22 mouse cellular contexts compared by ENCODE assay signal in the genomic region with DNA sequence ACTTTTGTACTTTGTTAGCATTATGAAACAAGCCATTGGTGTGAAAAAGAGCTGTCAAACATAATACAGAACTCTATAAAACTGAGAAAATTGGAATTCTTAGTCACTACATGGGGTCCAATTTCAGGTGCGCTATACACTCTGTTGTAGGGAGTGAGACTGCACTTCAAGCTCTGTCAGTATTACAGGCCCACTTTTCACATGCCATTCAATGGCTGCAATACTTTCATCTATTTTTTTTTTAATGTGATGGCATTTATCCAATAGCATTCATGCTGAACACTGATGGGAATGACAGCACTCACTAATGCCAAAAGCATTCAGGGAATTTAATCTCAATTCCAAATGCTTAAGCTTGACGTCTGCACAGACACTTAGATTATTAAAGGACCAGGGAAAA.
DNase-seq lines count a peak whose midpoint lies in the region; ATAC-seq and TF ChIP-seq lines count a peak whose summit lies in the region.
"Had no signal": no experiment of that assay in that cellular context is flagged by ENCODE, and none has a peak within 500 bp of the region (broad histone marks: within the 10 kb centered on the region; RNA-seq: fewer than 3 reads in every experiment).

No protein-coding gene starts in this region.

- DNase-seq in frontal cortex, postnatal 10 days (ENCODE audit: low spot score in 2 of 2): no peak
- DNase-seq in hindbrain, postnatal 0 days (ENCODE audit: low spot score): peak; percentile 27
- DNase-seq in brain, embryonic 14.5 days (ENCODE audit: low read depth): peak; percentile 65
- no peak for DNase-seq in adrenal gland, postnatal 4 days (ENCODE audit: low spot score in 2 of 2)
- no peak for DNase-seq in urinary bladder, postnatal 36 days (ENCODE audit: low spot score in 2 of 2)
- DNase-seq: adrenal gland, adult 2 months; cerebellum, adult 8-10 months; heart, postnatal 36 days; kidney, adult 9 months; kidney, postnatal 36 days; layer of hippocampus, adult 9-11 months; liver, postnatal 0 days; lung, postnatal 14 days; right cerebral cortex, postnatal 4 days; thymus, postnatal 4 days had no signal

- H3K4me2 ChIP-seq in hindbrain, postnatal 0 days (ENCODE audit: low read depth, low read length): no peak overlapping the region
- no peak overlapping the region for H3K4me2 ChIP-seq in hindbrain, embryonic 12.5 days (replicated peaks)
- H3K4me2 ChIP-seq in midbrain, embryonic 15.5 days: no peak overlapping the region
- H3K4me2 ChIP-seq: limb, embryonic 15.5 days; neural tube, embryonic 15.5 days had no signal

- TF ChIP-seq CTCF in hindbrain, postnatal 0 days (IDR thresholded peaks at IDR 0.05; ENCODE audit: low read depth): no peak
- TF ChIP-seq CTCF in brain, embryonic 14.5 days (IDR thresholded peaks at IDR 0.05; ENCODE audit: borderline replicate concordance, extremely low read depth, insufficient read depth, insufficient read length): no peak

- H3K36me3 ChIP-seq in hindbrain, postnatal 0 days (ENCODE audit: insufficient read depth, low read length): no peaks in the 10 kb centered on the region
- H3K36me3 ChIP-seq in hindbrain, embryonic 12.5 days: no peaks in the 10 kb centered on the region
- no peaks in the 10 kb centered on the region for H3K36me3 ChIP-seq in midbrain, embryonic 15.5 days (replicated peaks)
- H3K36me3 ChIP-seq: limb, embryonic 15.5 days; neural tube, embryonic 15.5 days had no signal

- H3K4me1 ChIP-seq in hindbrain, postnatal 0 days (ENCODE audit: insufficient read depth, low read length): no peaks in the 10 kb centered on the region
- no peaks in the 10 kb centered on the region for H3K4me1 ChIP-seq in hindbrain, embryonic 12.5 days
- H3K4me1 ChIP-seq in midbrain, embryonic 15.5 days: no peaks in the 10 kb centered on the region
- H3K4me1 ChIP-seq: limb, embryonic 15.5 days; megakaryocyte, embryonic 14.5 days; neural tube, embryonic 15.5 days had no signal

- TF ChIP-seq POLR2A in brain, embryonic 14.5 days (IDR thresholded peaks at IDR 0.05; ENCODE audit: borderline replicate concordance, extremely low read depth, insufficient read depth, insufficient read length, poor library complexity, severe bottlenecking): no peak

- no peak overlapping the region for H3K4me3 ChIP-seq in hindbrain, postnatal 0 days (ENCODE audit: low read length)
- H3K4me3 ChIP-seq in hindbrain, embryonic 12.5 days: no peak overlapping the region
- no peak overlapping the region for H3K4me3 ChIP-seq in midbrain, embryonic 15.5 days
- H3K4me3 ChIP-seq: limb, embryonic 15.5 days; megakaryocyte, embryonic 14.5 days; myocyte; neural tube, embryonic 15.5 days had no signal

- ATAC-seq in frontal cortex, adult (ENCODE audit: low TSS enrichment): peak; percentile 38; the same call in 1 of the 2 replicates
- ATAC-seq in hindbrain, postnatal 0 days: 0 out of 2 replicates have a peak, but pooled peaks have one; percentile 29
- no peak for ATAC-seq in hindbrain, embryonic 12.5 days (ENCODE audit: low FRiP score)
- ATAC-seq in midbrain, embryonic 15.5 days (replicated peaks): peak; percentile 79
- ATAC-seq: liver, postnatal 0 days had no signal

- 37% methylated on average over 2 of the region's 2 CpGs for WGBS in hindbrain, postnatal 0 days
- WGBS in hindbrain, embryonic 12.5 days: 69% methylated on average over 2 of the region's 2 CpGs
- WGBS in midbrain, embryonic 15.5 days: 36% methylated on average over 2 of the region's 2 CpGs

- no peak overlapping the region for H3K27ac ChIP-seq in hindbrain, postnatal 0 days
- no peak overlapping the region for H3K27ac ChIP-seq in hindbrain, embryonic 12.5 days
- H3K27ac ChIP-seq in midbrain, embryonic 15.5 days: no peak overlapping the region
- H3K27ac ChIP-seq: limb, embryonic 15.5 days; neural tube, embryonic 15.5 days had no signal

- H3K27me3 ChIP-seq in hindbrain, postnatal 0 days (ENCODE audit: insufficient read depth, low read length): no peaks in the 10 kb centered on the region
- no peaks in the 10 kb centered on the region for H3K27me3 ChIP-seq in hindbrain, embryonic 12.5 days
- no peaks in the 10 kb centered on the region for H3K27me3 ChIP-seq in midbrain, embryonic 15.5 days (replicated peaks)
- H3K27me3 ChIP-seq: limb, embryonic 15.5 days; megakaryocyte, embryonic 14.5 days; neural tube, embryonic 15.5 days had no signal

- no peak overlapping the region for H3K9ac ChIP-seq in hindbrain, postnatal 0 days (replicated peaks; ENCODE audit: low read length)
- no peak overlapping the region for H3K9ac ChIP-seq in hindbrain, embryonic 12.5 days
- no peak overlapping the region for H3K9ac ChIP-seq in midbrain, embryonic 15.5 days
- H3K9ac ChIP-seq: limb, embryonic 15.5 days; liver, postnatal 0 days; neural tube, embryonic 15.5 days had no signal

- H3K9me3 ChIP-seq in hindbrain, postnatal 0 days (ENCODE audit: low read length): no peaks in the 10 kb centered on the region
- H3K9me3 ChIP-seq in hindbrain, embryonic 12.5 days (replicated peaks): no peaks in the 10 kb centered on the region
- no peaks in the 10 kb centered on the region for H3K9me3 ChIP-seq in midbrain, embryonic 15.5 days
- H3K9me3 ChIP-seq: limb, embryonic 15.5 days; megakaryocyte, embryonic 14.5 days; neural tube, embryonic 15.5 days had no signal

Comparison
In these comparisons a context has a peak if more than half of its experiments do, and no peak if none do; other contexts are left out.
1. DNase-seq: peak in hindbrain, postnatal 0 days (single experiment) and brain, embryonic 14.5 days (single experiment); none in frontal cortex, postnatal 10 days (0 of 2), adrenal gland, postnatal 4 days (0 of 2) and urinary bladder, postnatal 36 days (0 of 2).